Mouse (Mus musculus): ENCODE measurements at regions not wholly inside any gene's neighbourhood (a gene's known extent, or its start where the extent isn't known, plus 50 kb on each side); places are given as distances from the start of the nearest gene placed in this dataset.

GRCm38 (mm10) chr5:12209631-12210030, 173.6 kb upstream of the Sema3d start:
- H3K36me3 ChIP-seq (replicated peaks; ENCODE audit: insufficient read depth, low read length), result no peaks in the 10 kb centered on the region
- 39% methylated on average over 1 of the region's 1 CpGs for WGBS (ENCODE audit: insufficient replicate concordance)
- TF ChIP-seq CTCF (IDR thresholded peaks at IDR 0.05; ENCODE audit: low read depth) (no peak), EP300 (IDR thresholded peaks at IDR 0.05; ENCODE audit: low read depth) (no peak)
- H3K27me3 ChIP-seq (ENCODE audit: insufficient read depth, low read length), result no peaks in the 10 kb centered on the region
- no peak overlapping the region for H3K27ac ChIP-seq (ENCODE audit: low read depth)
- H3K4me1 ChIP-seq (ENCODE audit: insufficient read depth), result no peaks in the 10 kb centered on the region
- DNase-seq, result no peak
- no peaks in the 10 kb centered on the region for H3K9me3 ChIP-seq (ENCODE audit: low read length)
- ATAC-seq, result no peak
- no peak overlapping the region for H3K4me3 ChIP-seq (ENCODE audit: low read depth, low read length)
- no peak overlapping the region for H3K4me2 ChIP-seq (ENCODE audit: low read depth, low read length)
- H3K9ac ChIP-seq (replicated peaks), result no peak overlapping the region

GRCm38 (mm10) chr5:12213448-12213847, 169.7 kb upstream of the Sema3d start:
- WGBS (ENCODE audit: insufficient replicate concordance), result 66% methylated on average over 3 of the region's 3 CpGs
- H3K4me1 ChIP-seq (ENCODE audit: insufficient read depth), result no peaks in the 10 kb centered on the region
- H3K27ac ChIP-seq (ENCODE audit: low read depth), result no peak overlapping the region
- H3K4me2 ChIP-seq (ENCODE audit: low read depth, low read length), result no peak overlapping the region
- H3K9me3 ChIP-seq (ENCODE audit: low read length), result no peaks in the 10 kb centered on the region
- H3K4me3 ChIP-seq (ENCODE audit: low read depth, low read length), result no peak overlapping the region
- no peaks in the 10 kb centered on the region for H3K27me3 ChIP-seq (ENCODE audit: insufficient read depth, low read length)
- DNase-seq (no peak), ATAC-seq (no peak)
- H3K9ac ChIP-seq (replicated peaks), result no peak overlapping the region
- H3K36me3 ChIP-seq (replicated peaks; ENCODE audit: insufficient read depth, low read length), result no peaks in the 10 kb centered on the region
- TF ChIP-seq CTCF (IDR thresholded peaks at IDR 0.05; ENCODE audit: low read depth) (no peak), EP300 (IDR thresholded peaks at IDR 0.05; ENCODE audit: low read depth) (no peak)

GRCm38 (mm10) chr5:12219424-12220107, 163.6 kb upstream of the Sema3d start:
- WGBS (ENCODE audit: insufficient replicate concordance), result 70% methylated on average over 2 of the region's 2 CpGs
- Histone ChIP-seq H3K4me1 (ENCODE audit: insufficient read depth) (no peaks in the 10 kb centered on the region), H3K36me3 (replicated peaks; ENCODE audit: insufficient read depth, low read length) (no peaks in the 10 kb centered on the region), H3K4me3 (ENCODE audit: low read depth, low read length) (no peak overlapping the region), H3K27ac (ENCODE audit: low read depth) (no peak overlapping the region), H3K9ac (replicated peaks) (no peak overlapping the region), H3K4me2 (ENCODE audit: low read depth, low read length) (no peak overlapping the region), H3K9me3 (ENCODE audit: low read length) (no peaks in the 10 kb centered on the region), H3K27me3 (ENCODE audit: insufficient read depth, low read length) (no peaks in the 10 kb centered on the region)
- no peak for DNase-seq
- no peak for TF ChIP-seq EP300 (IDR thresholded peaks at IDR 0.05; ENCODE audit: low read depth)
- TF ChIP-seq CTCF (IDR thresholded peaks at IDR 0.05; ENCODE audit: low read depth), result no peak
- ATAC-seq, result no peak

- no peak for TF ChIP-seq EP300 (IDR thresholded peaks at IDR 0.05; ENCODE audit: low read depth)
- TF ChIP-seq CTCF (IDR thresholded peaks at IDR 0.05; ENCODE audit: low read depth), result no peak
- no peaks in the 10 kb centered on the region for H3K4me1 ChIP-seq (ENCODE audit: insufficient read depth)
- no peaks in the 10 kb centered on the region for H3K27me3 ChIP-seq (ENCODE audit: insufficient read depth, low read length)
- no peak for DNase-seq
- ATAC-seq, result no peak
- no peak overlapping the region for H3K9ac ChIP-seq (replicated peaks)
- no peak overlapping the region for H3K4me2 ChIP-seq (ENCODE audit: low read depth, low read length)
- no peak overlapping the region for H3K4me3 ChIP-seq (ENCODE audit: low read depth, low read length)
- no peaks in the 10 kb centered on the region for H3K36me3 ChIP-seq (replicated peaks; ENCODE audit: insufficient read depth, low read length)
- WGBS (ENCODE audit: insufficient replicate concordance), result 75% methylated on average over 1 of the region's 1 CpGs
- H3K27ac ChIP-seq (ENCODE audit: low read depth), result no peak overlapping the region
- no peaks in the 10 kb centered on the region for H3K9me3 ChIP-seq (ENCODE audit: low read length)
Observed at GRCm38 (mm10) chr5:12222622-12223021, 160.6 kb upstream of the Sema3d start.

GRCm38 (mm10) chr5:12233377-12234096, 149.6 kb upstream of the Sema3d start:
- Histone ChIP-seq H3K27ac (ENCODE audit: low read depth) (no peak overlapping the region), H3K9ac (replicated peaks) (no peak overlapping the region), H3K4me1 (ENCODE audit: insufficient read depth) (no peaks in the 10 kb centered on the region), H3K4me3 (ENCODE audit: low read depth, low read length) (no peak overlapping the region), H3K9me3 (ENCODE audit: low read length) (no peaks in the 10 kb centered on the region), H3K27me3 (ENCODE audit: insufficient read depth, low read length) (no peaks in the 10 kb centered on the region), H3K36me3 (replicated peaks; ENCODE audit: insufficient read depth, low read length) (no peaks in the 10 kb centered on the region), H3K4me2 (ENCODE audit: low read depth, low read length) (no peak overlapping the region)
- ATAC-seq, result no peak
- no peak for TF ChIP-seq CTCF (IDR thresholded peaks at IDR 0.05; ENCODE audit: low read depth)
- no peak for TF ChIP-seq EP300 (IDR thresholded peaks at IDR 0.05; ENCODE audit: low read depth)
- 62% methylated on average over 5 of the region's 5 CpGs for WGBS (ENCODE audit: insufficient replicate concordance)
- no peak for DNase-seq

GRCm38 (mm10) chr5:12243179-12243805, 139.9 kb upstream of the Sema3d start:
- no peak for DNase-seq
- WGBS (ENCODE audit: insufficient replicate concordance), result 67% methylated on average over 9 of the region's 9 CpGs

More at GRCm38 (mm10) chr5:12243179-12243805, 139.9 kb upstream of the Sema3d start:
- H3K9me3 ChIP-seq (ENCODE audit: low read length), result no peaks in the 10 kb centered on the region
- no peaks in the 10 kb centered on the region for H3K4me1 ChIP-seq (ENCODE audit: insufficient read depth)
- H3K4me2 ChIP-seq (ENCODE audit: low read depth, low read length), result no peak overlapping the region
- no peak overlapping the region for H3K9ac ChIP-seq (replicated peaks)
- TF ChIP-seq CTCF (IDR thresholded peaks at IDR 0.05; ENCODE audit: low read depth), result no peak
- no peak for TF ChIP-seq EP300 (IDR thresholded peaks at IDR 0.05; ENCODE audit: low read depth)
- no peaks in the 10 kb centered on the region for H3K27me3 ChIP-seq (ENCODE audit: insufficient read depth, low read length)
- H3K36me3 ChIP-seq (replicated peaks; ENCODE audit: insufficient read depth, low read length), result no peaks in the 10 kb centered on the region
- no peak overlapping the region for H3K4me3 ChIP-seq (ENCODE audit: low read depth, low read length)
- no peak overlapping the region for H3K27ac ChIP-seq (ENCODE audit: low read depth)
- ATAC-seq, result no peak

Data from liver, postnatal 0 days (tissue).